Mouse (Mus musculus): Measurements from ENCODE around the gene Lsm14b.
A peak's percentile ranks its signal among the peaks of the same experiment; 100 is the strongest.

The Lsm14b gene

GRCm38 (mm10) chr2:180053001-180053400, 28.2 kb downstream of the Lsm14b start:
- no peak for DNase-seq (ENCODE audit: extremely low spot score, low spot score)

DNA sequence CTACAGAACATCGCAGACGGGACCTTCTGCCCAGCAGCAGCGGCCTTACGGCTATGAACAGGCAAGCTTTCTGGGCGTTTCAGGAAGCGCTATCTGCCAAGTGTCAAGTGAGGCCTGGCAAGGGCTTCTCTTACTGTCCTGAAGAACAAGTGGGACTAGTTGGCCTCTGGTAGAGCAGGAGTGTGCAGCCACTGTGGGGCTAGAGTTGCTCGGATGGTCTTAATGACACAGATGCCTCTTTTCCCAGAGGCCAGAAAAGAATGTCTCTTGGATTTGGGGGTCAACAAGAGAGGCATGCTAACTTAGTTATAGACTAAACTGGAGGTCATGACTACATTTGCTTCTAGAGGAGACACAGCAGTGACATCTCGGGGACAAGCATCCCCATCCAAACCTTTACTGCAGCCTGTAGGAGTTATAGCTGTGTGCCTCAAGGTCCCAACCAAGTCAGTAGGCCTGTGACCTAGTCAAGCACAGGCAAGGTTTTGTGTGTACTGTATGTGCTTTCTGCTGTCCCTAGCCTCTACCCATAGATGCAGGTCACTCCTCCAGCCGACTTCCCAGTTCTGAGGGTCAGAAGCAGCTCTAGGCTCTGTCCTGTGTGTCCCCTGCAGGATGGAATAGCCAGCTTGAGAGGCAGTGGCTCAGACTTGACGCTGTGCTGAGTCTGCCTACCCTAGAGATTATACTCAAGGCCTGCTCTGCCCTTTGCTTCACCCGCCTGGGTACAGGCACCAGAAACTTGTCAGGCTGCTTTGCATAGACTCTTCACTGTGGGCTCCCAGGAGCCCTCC, 38.7 kb downstream of the Lsm14b start:
- no peak for DNase-seq (ENCODE audit: extremely low spot score, low spot score)

GRCm38 (mm10) chr2:180069770-180070480, 45.1 kb downstream of the Lsm14b start:
- no peak for DNase-seq (ENCODE audit: extremely low spot score, low spot score)

DNA sequence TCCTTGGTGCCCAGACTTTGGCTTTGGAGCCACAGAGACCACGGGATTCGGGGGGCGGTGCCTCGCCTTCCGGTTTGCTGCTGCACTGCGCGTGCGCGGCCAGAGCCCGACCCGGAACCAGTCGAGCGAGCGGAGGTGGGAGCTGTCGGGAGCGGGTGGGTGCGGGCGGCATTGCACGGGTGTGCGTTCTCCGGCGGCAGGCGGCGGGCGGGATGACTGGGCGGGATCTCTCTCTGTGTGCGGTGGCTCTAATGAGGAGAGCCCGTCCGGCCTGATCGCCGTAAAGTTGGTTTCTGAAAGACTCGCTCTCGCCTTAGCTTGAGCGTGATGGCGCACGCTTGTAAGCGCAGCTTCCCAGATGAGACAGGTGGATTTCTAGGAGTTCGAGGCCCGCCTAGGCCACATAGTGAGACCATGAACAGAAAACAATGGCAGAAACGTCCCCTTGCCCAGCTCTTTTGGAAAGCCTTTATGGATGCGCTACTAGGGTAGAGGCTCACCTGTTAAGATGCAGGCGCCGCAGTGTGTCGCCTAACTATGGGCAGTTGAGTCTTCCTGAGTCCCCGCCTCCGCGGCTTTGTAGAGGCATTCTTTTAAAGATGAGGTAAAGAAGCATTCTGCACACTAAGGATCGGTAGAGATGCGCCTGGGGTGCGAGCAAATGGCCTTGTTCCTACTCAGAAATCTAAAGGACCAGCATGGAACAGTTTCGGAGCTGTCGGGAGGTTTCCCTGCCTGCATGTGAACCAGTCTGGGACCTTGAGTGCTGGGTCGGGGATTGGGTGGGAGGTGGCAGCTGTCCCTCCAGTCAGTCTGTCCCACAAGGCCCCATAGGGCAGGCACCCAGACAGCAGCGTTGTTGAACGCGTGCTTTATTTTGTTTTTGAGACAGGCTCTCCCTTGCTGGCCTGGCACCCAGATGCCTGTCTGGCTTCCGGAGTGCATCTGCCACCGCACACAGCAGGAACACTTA, 46.0 kb downstream of the Lsm14b start, which contains the start of gene Mtg2:
TSS of gene Mtg2 (plus strand) at position 108 of the 973 bp plus-strand sequence.
- peak; percentile 96 for DNase-seq (ENCODE audit: extremely low spot score, low spot score)

- no peak for DNase-seq (ENCODE audit: extremely low spot score, low spot score)
Measured at GRCm38 (mm10) chr2:180071671-180072070, 46.9 kb downstream of the Lsm14b start.

DNA sequence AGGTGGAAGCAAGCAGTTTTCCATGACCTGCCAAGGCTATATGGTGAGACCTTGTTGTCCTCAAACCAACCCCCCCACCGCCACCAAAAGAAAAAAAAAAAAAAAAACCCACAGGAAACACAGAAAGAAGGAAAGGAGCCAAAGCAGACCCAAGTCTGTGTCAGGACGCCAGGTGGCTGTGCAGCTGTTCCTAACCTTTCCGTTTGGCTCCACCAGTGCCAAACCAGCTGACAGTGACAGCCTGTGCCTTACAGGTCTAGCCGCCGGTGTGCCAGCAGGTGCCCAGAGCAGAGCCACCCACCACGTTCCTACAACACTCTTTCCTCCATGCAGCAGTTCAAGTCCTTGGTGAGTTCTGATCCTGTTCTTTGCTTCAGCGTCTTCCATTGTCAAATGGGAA, 48.1 kb downstream of the Lsm14b start:
- DNase-seq (ENCODE audit: extremely low spot score, low spot score) = no peak

GRCm38 (mm10) chr2:180077622-180078021, 52.8 kb downstream of the Lsm14b start:
- no peak for DNase-seq (ENCODE audit: extremely low spot score, low spot score)

- DNase-seq (ENCODE audit: extremely low spot score, low spot score) = no peak
Measured at GRCm38 (mm10) chr2:180080680-180081079, 55.9 kb downstream of the Lsm14b start.

GRCm38 (mm10) chr2:180083063-180083462, 58.3 kb downstream of the Lsm14b start:
- DNase-seq (ENCODE audit: extremely low spot score, low spot score) = no peak

GRCm38 (mm10) chr2:180084565-180084964, 59.8 kb downstream of the Lsm14b start:
- no peak for DNase-seq (ENCODE audit: extremely low spot score, low spot score)
